Mouse (Mus musculus) adrenal gland, postnatal 0 days (tissue): Measurements from ENCODE around the gene Zfp710. TPM values are rescaled to one million over a fixed set of nuclear protein-coding genes. Genes with fewer than 3 reads are reported as not detected.

Experiments used
- polyA plus RNA-seq: library from polyadenylated mRNA; unstranded; fragments of >200 nt; fragmentation: Nextera tagmentation; extraction: Ambion mirVana; gene quantifications from 2 replicates; pipeline ENCODE4 v1.2.1, GENCODE M21; 2015

Gene Zfp710
- polyA plus RNA-seq: 7.4 and 10.3 TPM in 2 replicates

DNA sequence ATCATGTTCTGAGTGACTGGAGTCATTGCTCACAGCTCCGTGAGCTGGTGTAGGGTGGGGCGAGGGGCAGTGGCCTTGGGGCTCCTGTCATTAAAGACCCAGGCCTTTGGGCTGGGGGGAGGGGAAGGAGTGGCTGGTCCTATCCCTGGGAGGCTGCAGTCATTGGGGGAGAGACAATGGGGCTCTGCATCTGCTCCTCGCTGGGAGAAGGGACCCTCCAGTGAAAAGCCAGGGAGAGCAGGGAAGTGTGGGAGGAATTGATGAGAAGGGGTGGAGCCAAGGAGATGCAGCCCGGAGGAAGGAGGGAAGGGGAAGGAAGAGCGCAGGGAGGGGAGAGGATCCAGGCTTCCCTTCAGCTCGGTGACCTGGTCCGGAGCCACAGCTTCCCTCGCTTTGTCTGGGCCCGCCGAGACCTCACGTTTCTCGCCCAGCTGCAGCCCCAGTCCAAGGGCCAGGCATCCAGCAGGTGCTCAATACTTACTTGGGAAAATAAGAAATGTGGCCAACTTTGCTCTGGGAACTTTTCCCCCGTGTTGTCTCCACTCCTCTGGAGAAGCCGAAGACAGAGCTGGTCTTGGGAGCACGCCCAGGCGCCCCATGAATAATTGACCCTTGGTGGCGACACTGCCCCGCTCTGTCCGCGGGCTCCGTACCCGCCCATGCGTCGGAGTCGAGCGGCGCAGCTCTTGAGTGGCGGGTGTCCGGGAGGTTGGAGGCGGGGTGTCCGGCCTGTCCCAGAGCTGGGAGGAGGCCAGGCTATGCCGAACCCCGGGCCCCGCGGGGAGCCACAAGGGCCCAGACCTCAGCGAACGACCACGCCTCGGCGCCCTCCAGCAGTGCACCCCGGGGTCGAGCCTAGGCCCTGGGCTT is at the start of gene Zfp710:
TSS of gene Zfp710 (plus strand) at position 294 of the 870 bp plus-strand sequence.

DNA sequence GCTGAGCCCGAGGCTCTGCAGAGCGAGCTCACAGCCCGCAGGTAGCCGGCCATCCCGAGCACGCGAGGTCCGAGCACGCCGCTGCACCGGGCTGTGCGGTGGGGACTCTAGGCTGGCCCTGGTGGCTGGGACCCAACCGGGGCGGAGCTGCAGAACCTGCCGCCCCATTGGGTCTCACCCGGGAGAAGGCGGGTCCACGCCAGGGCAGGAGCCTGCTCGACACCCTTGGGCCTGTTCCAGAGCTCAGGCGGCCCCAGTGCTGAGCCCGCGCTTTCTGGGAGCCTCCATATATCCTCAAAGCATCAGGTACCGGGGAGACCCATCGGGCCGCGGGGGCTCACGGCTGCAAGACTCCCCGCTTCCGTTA is 90.6 kb downstream of the Zfp710 start, which contains the start of gene Idh2:
TSS of gene Idh2 (minus strand) at position 169 of the 367 bp plus-strand sequence.

Other genes starting within 250 kb of the Zfp710 start
- 0.10 and 0.13 TPM in 2 replicates for gene Mesp1, start 231.0 kb upstream of the Zfp710 start, polyA plus RNA-seq
- gene Mesp2, start 214.1 kb upstream of the Zfp710 start, polyA plus RNA-seq: 0.49 and 0.81 TPM in 2 replicates
- 22.1 and 41.2 TPM in 2 replicates for gene Anpep, start 163.8 kb upstream of the Zfp710 start, polyA plus RNA-seq
- 27.9 and 28.4 TPM in 2 replicates for gene Ap3s2, start 104.2 kb upstream of the Zfp710 start, polyA plus RNA-seq
- gene Arpin, start 89.5 kb upstream of the Zfp710 start, polyA plus RNA-seq: 23.6 and 23.7 TPM in 2 replicates
- gene Idh2, start 90.6 kb downstream of the Zfp710 start, polyA plus RNA-seq: 237 and 280 TPM in 2 replicates
- 15.1 and 26.1 TPM in 2 replicates for gene Sema4b, start 162.0 kb downstream of the Zfp710 start, polyA plus RNA-seq
- 69.0 and 96.2 TPM in 2 replicates for gene Cib1, start 208.0 kb downstream of the Zfp710 start, polyA plus RNA-seq
- gene Gdpgp1, start 208.1 kb downstream of the Zfp710 start, polyA plus RNA-seq: 3.1 and 3.8 TPM in 2 replicates
- 1.5 and 2.5 TPM in 2 replicates for gene Ttll13, start 221.6 kb downstream of the Zfp710 start, polyA plus RNA-seq
- gene Ngrn, start 236.4 kb downstream of the Zfp710 start, polyA plus RNA-seq: 58.0 and 82.2 TPM in 2 replicates
- 7.8 and 11.2 TPM in 2 replicates for gene Vps33b, start 244.8 kb downstream of the Zfp710 start, polyA plus RNA-seq